Mouse (Mus musculus) splenic B cell, adult 2 months (primary cell): ENCODE measurements around the gene Tap1.
"Not testable (repeated sequence)": the region's sequence is repeated elsewhere in the genome, so short reads cannot be mapped to it uniquely, and the experiment has no call there.

ENCODE experiments used
- DNase-seq: peaks from one replicate; pipeline ENCODE4 v3.0.0-alpha.2; 2011; ENCODE audit warnings: low read depth, low spot score
- H3K27me3 ChIP-seq: 2 replicates; pipeline ENCODE4 v1.6.1; 2012; ENCODE audit warnings: mild to moderate bottlenecking, low read length, moderate library complexity, mixed read lengths; ENCODE audit not compliant: control insufficient read depth, poor library complexity, insufficient read depth, severe bottlenecking
- H3K36me3 ChIP-seq: 2 replicates; pipeline ENCODE4 v1.6.1; 2012; ENCODE audit warnings: mild to moderate bottlenecking, low read length, moderate library complexity, mixed read lengths; ENCODE audit not compliant: control insufficient read depth, poor library complexity, insufficient read depth, severe bottlenecking

Gene Tap1

GRCm38 (mm10) chr17:34218675-34219074 lies 31.3 kb downstream of the Tap1 start:
- Histone ChIP-seq H3K27me3 (no peaks in the 10 kb centered on the region), H3K36me3 (peaks cover 21% of the 10 kb centered on the region)
- no peak for DNase-seq

- DNase-seq, result peak; percentile 66
Observed at GRCm38 (mm10) chr17:34219096-34219495, 31.7 kb downstream of the Tap1 start.

GRCm38 (mm10) chr17:34219801-34220200 lies 32.4 kb downstream of the Tap1 start:
- peaks cover 13% of the 10 kb centered on the region for H3K36me3 ChIP-seq
- H3K27me3 ChIP-seq, DNase-seq: not testable (repeated sequence)

More at GRCm38 (mm10) chr17:34219096-34219495, 31.7 kb downstream of the Tap1 start:
- peaks cover 17% of the 10 kb centered on the region for H3K36me3 ChIP-seq
- not testable (repeated sequence) for H3K27me3 ChIP-seq

GRCm38 (mm10) chr17:34220401-34220800 lies 33.0 kb downstream of the Tap1 start:
- not testable (repeated sequence) for DNase-seq, H3K27me3 ChIP-seq, H3K36me3 ChIP-seq

GRCm38 (mm10) chr17:34224816-34225215 lies 37.5 kb downstream of the Tap1 start:
- no peak for DNase-seq
- H3K36me3 ChIP-seq, result no peaks in the 10 kb centered on the region
- H3K27me3 ChIP-seq, result no peaks in the 10 kb centered on the region

- no peak for DNase-seq
- H3K27me3 ChIP-seq, result no peaks in the 10 kb centered on the region
- H3K36me3 ChIP-seq, result no peaks in the 10 kb centered on the region
Observed at GRCm38 (mm10) chr17:34225426-34225825, 38.1 kb downstream of the Tap1 start.

GRCm38 (mm10) chr17:34225911-34226310 lies 38.6 kb downstream of the Tap1 start:
- not testable (repeated sequence) for DNase-seq, H3K36me3 ChIP-seq, H3K27me3 ChIP-seq

- H3K36me3 ChIP-seq, DNase-seq, H3K27me3 ChIP-seq: not testable (repeated sequence)
Observed at GRCm38 (mm10) chr17:34230971-34231370, 43.6 kb downstream of the Tap1 start.

- not testable (repeated sequence) for DNase-seq, H3K36me3 ChIP-seq, H3K27me3 ChIP-seq
Observed at GRCm38 (mm10) chr17:34232021-34232420, 44.7 kb downstream of the Tap1 start.

GRCm38 (mm10) chr17:34234926-34235325 lies 47.6 kb downstream of the Tap1 start:
- DNase-seq, result peak; percentile 97
- Histone ChIP-seq H3K27me3 (no peaks in the 10 kb centered on the region), H3K36me3 (no peaks in the 10 kb centered on the region)

- DNase-seq, result no peak
- peaks cover 8% of the 10 kb centered on the region for H3K36me3 ChIP-seq
Observed at GRCm38 (mm10) chr17:34236691-34237090, 49.3 kb downstream of the Tap1 start.

GRCm38 (mm10) chr17:34237741-34238140 lies 50.4 kb downstream of the Tap1 start:
- H3K36me3 ChIP-seq, result peaks cover 18% of the 10 kb centered on the region
- no peaks in the 10 kb centered on the region for H3K27me3 ChIP-seq
- no peak for DNase-seq

More at GRCm38 (mm10) chr17:34236691-34237090, 49.3 kb downstream of the Tap1 start:
- H3K27me3 ChIP-seq, result no peaks in the 10 kb centered on the region

GRCm38 (mm10) chr17:34238706-34239105 lies 51.4 kb downstream of the Tap1 start, which contains the start of gene H2-Ob:
Gene H2-Ob, plus strand, starts transcription at chr17:34238903.
- DNase-seq, result peak; percentile 97
- peaks cover 23% of the 10 kb centered on the region for H3K36me3 ChIP-seq
- no peaks in the 10 kb centered on the region for H3K27me3 ChIP-seq

GRCm38 (mm10) chr17:34239601-34240041 lies 52.3 kb downstream of the Tap1 start:
- H3K27me3 ChIP-seq, result no peaks in the 10 kb centered on the region
- DNase-seq, result peak; percentile 96

GRCm38 (mm10) chr17:34240366-34240765 lies 53.0 kb downstream of the Tap1 start:
- H3K27me3 ChIP-seq, result no peaks in the 10 kb centered on the region
- no peak for DNase-seq
- peaks cover 26% of the 10 kb centered on the region for H3K36me3 ChIP-seq

More at GRCm38 (mm10) chr17:34239601-34240041, 52.3 kb downstream of the Tap1 start:
- peaks cover 25% of the 10 kb centered on the region for H3K36me3 ChIP-seq

- Histone ChIP-seq H3K27me3 (no peaks in the 10 kb centered on the region), H3K36me3 (peaks cover 26% of the 10 kb centered on the region)
- no peak for DNase-seq
Observed at GRCm38 (mm10) chr17:34240916-34241315, 53.6 kb downstream of the Tap1 start.
